Mouse (Mus musculus): ENCODE data around the gene Gm20821. TPM values are rescaled to one million over a fixed set of nuclear protein-coding genes. Genes with fewer than 3 reads are reported as not detected.
"Not testable (repeated sequence)": the region's sequence is repeated elsewhere in the genome, so short reads cannot be mapped to it uniquely, and the experiment has no call there.

The Gm20821 gene
- total RNA-seq (2017): not detected in 3 replicates

- not testable (repeated sequence) for ATAC-seq (replicated peaks; ENCODE audit: insufficient number of reproducible peaks, low FRiP score, low TSS enrichment, poor library complexity, severe bottlenecking)
Observed at GRCm38 (mm10) chrY:9781504-9781903, at the start of gene Gm20821. Gene Gm20821 (plus strand): TSS chrY:9781804.
